Mouse (Mus musculus): ENCODE data around the gene Hspa14.
A peak's percentile ranks its signal among the peaks of the same experiment; 100 is the strongest.

Hspa14 gene

GRCm38 (mm10) chr2:3512552-3513454 lies at the start of gene Hspa14, which contains the start of the genes Gm45902 and Cdnf:
Hspa14 (minus strand) TSS chr2:3512814.
Gm45902 (minus strand) TSS chr2:3512790.
Cdnf (plus strand) TSS chr2:3513030.
- DNase-seq (ENCODE audit: low spot score in 2 of 2), result peak; percentile 77 to 93

- peak; percentile 48 to 56 for DNase-seq (ENCODE audit: low spot score in 2 of 2)
These were observed 34.0 kb upstream of the Hspa14 start for GRCm38 (mm10) chr2:3546588-3546987.

- no peak for DNase-seq (ENCODE audit: low spot score in 2 of 2)
These were observed 33.4 kb upstream of the Hspa14 start for GRCm38 (mm10) chr2:3546055-3546454.

GRCm38 (mm10) chr2:3541307-3542079 lies 28.9 kb upstream of the Hspa14 start:
- no peak for DNase-seq (ENCODE audit: low spot score in 2 of 2)

GRCm38 (mm10) chr2:3526288-3526687 lies 13.7 kb upstream of the Hspa14 start:
- no peak for DNase-seq (ENCODE audit: low spot score in 2 of 2)

GRCm38 (mm10) chr2:3522558-3522957 lies 9.9 kb upstream of the Hspa14 start:
- no peak for DNase-seq (ENCODE audit: low spot score in 2 of 2)

GRCm38 (mm10) chr2:3512076-3512475 lies 538 bp downstream of the Hspa14 start:
- DNase-seq (ENCODE audit: low spot score in 2 of 2), result peak in 1 of 2 experiments; percentile 15

GRCm38 (mm10) chr2:3500886-3501285 lies 11.7 kb downstream of the Hspa14 start:
- no peak for DNase-seq (ENCODE audit: low spot score in 2 of 2)

GRCm38 (mm10) chr2:3499543-3499942 lies 13.1 kb downstream of the Hspa14 start:
- DNase-seq (ENCODE audit: low spot score in 2 of 2), result no peak

- no peak for DNase-seq (ENCODE audit: low spot score in 2 of 2)
These were observed 18.7 kb downstream of the Hspa14 start for GRCm38 (mm10) chr2:3493833-3494409.

GRCm38 (mm10) chr2:3489816-3490215 lies 22.8 kb downstream of the Hspa14 start:
- no peak for DNase-seq (ENCODE audit: low spot score in 2 of 2)

- no peak for DNase-seq (ENCODE audit: low spot score in 2 of 2)
These were observed 32.4 kb downstream of the Hspa14 start for GRCm38 (mm10) chr2:3480239-3480638.

GRCm38 (mm10) chr2:3475746-3476251 lies 36.8 kb downstream of the Hspa14 start:
- DNase-seq (ENCODE audit: low spot score in 2 of 2), result no peak

- peak; percentile 97 to 99 for DNase-seq (ENCODE audit: low spot score in 2 of 2)
These were observed 37.7 kb downstream of the Hspa14 start, which contains the start of gene Suv39h2 for GRCm38 (mm10) chr2:3474861-3475283. Suv39h2 (minus strand) TSS chr2:3475031.

GRCm38 (mm10) chr2:3474361-3474805 lies 38.2 kb downstream of the Hspa14 start:
- peak; percentile 31 to 65 for DNase-seq (ENCODE audit: low spot score in 2 of 2)

GRCm38 (mm10) chr2:3473891-3474290 lies 38.7 kb downstream of the Hspa14 start:
- no peak for DNase-seq (ENCODE audit: low spot score in 2 of 2)

- no peak for DNase-seq (ENCODE audit: low spot score in 2 of 2)
These were observed 56.0 kb downstream of the Hspa14 start for GRCm38 (mm10) chr2:3456590-3456989.

- DNase-seq (ENCODE audit: low spot score in 2 of 2), result no peak
These were observed 59.5 kb downstream of the Hspa14 start for GRCm38 (mm10) chr2:3453096-3453495.

- no peak for DNase-seq (ENCODE audit: low spot score in 2 of 2)
These were observed 63.2 kb downstream of the Hspa14 start for GRCm38 (mm10) chr2:3449431-3449830.

- no peak for DNase-seq (ENCODE audit: low spot score in 2 of 2)
These were observed 66.6 kb downstream of the Hspa14 start for GRCm38 (mm10) chr2:3445984-3446383.

GRCm38 (mm10) chr2:3444206-3444605 lies 68.4 kb downstream of the Hspa14 start:
- DNase-seq (ENCODE audit: low spot score in 2 of 2), result peak in 1 of 2 experiments; percentile 16
